Mouse (Mus musculus) forebrain, postnatal 0 days (tissue): ENCODE data around the gene Mre11a. TPM values are rescaled to one million over a fixed set of nuclear protein-coding genes. Genes with fewer than 3 reads are reported as not detected.

Source experiments
- ATAC-seq: fragments of 200-750 bp; cut with Nextera tagmentation; 2 replicates; pipeline ENCODE4 v1.8.0; 2017; ENCODE audit warnings: mild to moderate bottlenecking, moderate library complexity
- DNase-seq: peaks from one replicate; pipeline ENCODE4 v3.0.0-alpha.2; 2015
- H3K27ac ChIP-seq: fragments of 300-500 bp; sonication (generic); 2 replicates; pipeline ENCODE4 v1.5.1; 2014; ENCODE audit warnings: low read depth, mild to moderate bottlenecking, antibody characterized with exemption, low read length, moderate library complexity, mixed read lengths
- H3K27me3 ChIP-seq: fragments of 300-500 bp; sonication (generic); 2 replicates; pipeline ENCODE4 v1.6.1; 2014; ENCODE audit warnings: mild to moderate bottlenecking, low read length, mixed read lengths; ENCODE audit not compliant: insufficient read depth
- H3K36me3 ChIP-seq: fragments of 300-500 bp; sonication (generic); 2 replicates; pipeline ENCODE4 v1.6.1; 2014; ENCODE audit warnings: mild to moderate bottlenecking, moderate library complexity; ENCODE audit not compliant: insufficient read depth
- H3K4me1 ChIP-seq: fragments of 300-500 bp; sonication (generic); 2 replicates; pipeline ENCODE4 v1.6.1; 2014; ENCODE audit warnings: antibody characterized with exemption; ENCODE audit not compliant: insufficient read depth
- H3K4me2 ChIP-seq: fragments of 300-500 bp; sonication (generic); 2 replicates; pipeline ENCODE4 v1.6.1; 2014; ENCODE audit warnings: low read depth, mild to moderate bottlenecking, moderate library complexity
- H3K4me3 ChIP-seq: fragments of 300-500 bp; sonication (generic); 2 replicates; pipeline ENCODE4 v1.5.1; 2014; ENCODE audit warnings: low read depth, low read length, mixed read lengths
- H3K9ac ChIP-seq: fragments of 300-500 bp; sonication (generic); 2 replicates; pipeline ENCODE4 v1.6.1; 2014; ENCODE audit warnings: mild to moderate bottlenecking
- H3K9me3 ChIP-seq: fragments of 300-500 bp; sonication (generic); 2 replicates; pipeline ENCODE4 v1.6.1; 2016; ENCODE audit warnings: low read length
- CTCF ChIP-seq: sonication (generic); IDR thresholded peaks from 2 replicates; pipeline ENCODE4 v1.5.1; 2016; ENCODE audit warnings: antibody characterized with exemption, control low read depth, low read depth
- WGBS: fragments of 180-500 bp; shearing (Covaris S2); extraction: QIAGEN DNeasy Blood & Tissue Kit; methylation state at CpG from one replicate; pipeline ENCODE4 v1.1.7; 2014; 5-methylcytosine and 5-hydroxymethylcytosine counted together
- polyA plus RNA-seq: library from polyadenylated mRNA; unstranded; fragments of >200 nt; fragmentation: Nextera tagmentation; extraction: Ambion mirVana; gene quantifications from 2 replicates; pipeline ENCODE4 v1.2.1, GENCODE M21; 2015
- total RNA-seq: library from RNA; depleted of rRNA; stranded (reverse); fragments of >200 nt; gene quantifications from 2 replicates; pipeline ENCODE4 v1.2.3, GENCODE M21; 2014

The Mre11a gene
- total and polyA plus RNA-seq, 2 experiments from 2014 or later, result 8.9 to 11.8 TPM

DNA sequence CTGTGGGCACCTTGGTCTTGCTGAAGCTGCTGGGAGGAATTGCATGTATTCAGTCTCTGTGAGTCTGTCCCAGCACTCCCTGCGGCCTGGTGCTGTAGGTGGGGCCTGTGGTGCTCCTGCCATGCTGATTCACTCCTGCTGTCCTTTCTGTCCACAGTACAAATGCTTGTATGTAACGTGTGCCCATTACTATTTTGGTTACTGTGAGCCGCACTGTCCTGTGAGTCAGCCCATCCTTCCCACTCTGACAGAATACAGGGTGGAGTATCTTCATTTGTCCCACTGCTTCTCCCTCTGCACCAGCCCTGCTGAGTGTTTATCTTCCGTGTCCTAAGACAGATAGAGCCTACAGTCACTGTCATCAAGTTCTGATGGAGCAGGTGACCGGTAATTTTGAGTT lies 25.7 kb downstream of the Mre11a start:
- Histone ChIP-seq H3K4me1 (no peaks in the 10 kb centered on the region), H3K9ac (no peak overlapping the region), H3K27me3 (no peaks in the 10 kb centered on the region), H3K36me3 (peaks cover 36% of the 10 kb centered on the region), H3K4me3 (no peak overlapping the region), H3K4me2 (no peak overlapping the region), H3K27ac (no peak overlapping the region), H3K9me3 (no peaks in the 10 kb centered on the region)
- 97% methylated on average over 5 of the region's 5 CpGs for WGBS
- no peak for TF ChIP-seq CTCF
- ATAC-seq, result no peak
- no peak for DNase-seq

DNA sequence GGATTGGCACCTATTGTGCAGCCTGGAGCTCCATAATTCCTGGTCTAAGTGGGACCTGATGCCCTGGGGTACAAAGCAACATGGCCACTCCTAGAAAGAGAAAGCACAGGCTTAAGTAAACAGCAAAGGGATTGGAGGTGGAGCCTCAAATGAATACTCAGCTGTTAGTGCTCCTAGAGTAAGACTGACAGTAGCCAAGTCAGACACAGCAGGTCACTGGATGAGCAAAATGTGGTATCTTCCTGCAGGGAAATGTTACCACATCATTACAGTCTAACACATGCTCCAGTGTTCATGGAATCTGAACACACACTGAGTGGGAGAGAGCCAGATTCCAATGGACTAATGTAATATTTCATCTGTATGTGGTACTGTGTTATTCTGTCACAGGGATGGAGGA lies 36.9 kb downstream of the Mre11a start:
- no peak for TF ChIP-seq CTCF
- Histone ChIP-seq H3K27ac (no peak overlapping the region), H3K9ac (no peak overlapping the region), H3K9me3 (no peaks in the 10 kb centered on the region), H3K36me3 (peaks cover 31% of the 10 kb centered on the region), H3K4me2 (no peak overlapping the region), H3K4me3 (no peak overlapping the region), H3K4me1 (no peaks in the 10 kb centered on the region), H3K27me3 (no peaks in the 10 kb centered on the region)
- no peak for ATAC-seq
- DNase-seq, result no peak

DNA sequence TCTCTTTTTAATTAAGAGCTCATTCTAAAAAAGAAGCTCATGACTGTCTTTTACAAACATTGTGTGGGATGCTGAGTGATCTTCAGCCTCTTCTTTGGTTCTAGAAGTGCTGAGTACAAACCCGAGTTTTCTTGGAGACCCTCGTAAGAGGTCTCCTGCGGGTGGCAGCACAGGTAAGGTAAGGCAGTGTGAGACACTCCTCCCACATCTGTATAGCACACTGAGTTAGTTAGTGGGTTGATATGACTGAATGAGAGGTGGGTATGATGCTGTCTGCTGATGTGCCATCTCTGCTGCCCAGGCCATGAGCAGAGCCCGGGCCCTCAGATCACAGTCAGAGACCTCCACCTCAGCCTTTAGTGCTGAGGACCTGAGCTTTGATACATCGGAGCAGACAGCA lies 40.4 kb downstream of the Mre11a start:
- peak; percentile 69; the same call in 1 of the 2 replicates for ATAC-seq
- Histone ChIP-seq H3K4me2 (no peak overlapping the region), H3K27ac (no peak overlapping the region), H3K36me3 (peaks cover 13% of the 10 kb centered on the region), H3K4me1 (no peaks in the 10 kb centered on the region), H3K9me3 (no peaks in the 10 kb centered on the region), H3K9ac (no peak overlapping the region), H3K4me3 (no peak overlapping the region), H3K27me3 (no peaks in the 10 kb centered on the region)
- DNase-seq, result no peak
- WGBS, result 93% methylated on average over 5 of the region's 5 CpGs
- peak; percentile 27; the same call in 1 of the 2 replicates for TF ChIP-seq CTCF

DNA sequence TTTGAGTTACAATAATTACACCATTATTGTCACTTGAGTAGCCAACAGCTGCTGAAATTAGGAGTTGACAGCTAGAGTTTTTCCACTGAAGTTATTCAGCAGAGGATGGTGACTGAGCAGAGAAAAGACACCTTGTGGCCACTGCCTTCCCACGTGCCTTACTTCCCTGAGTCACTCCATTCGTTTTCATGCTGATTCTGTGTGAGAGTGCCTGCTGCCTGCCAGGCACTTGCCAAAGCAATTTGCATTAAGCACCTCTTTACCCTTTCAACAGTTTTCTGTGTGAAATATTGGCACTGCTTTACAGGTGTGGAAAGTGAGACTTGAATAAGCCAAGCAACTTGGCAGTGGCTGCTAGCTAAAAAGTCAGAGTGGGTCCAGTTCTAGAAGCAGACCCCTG lies 43.4 kb downstream of the Mre11a start:
- Histone ChIP-seq H3K4me2 (no peak overlapping the region), H3K9ac (no peak overlapping the region), H3K4me1 (no peaks in the 10 kb centered on the region), H3K27me3 (no peaks in the 10 kb centered on the region), H3K9me3 (no peaks in the 10 kb centered on the region), H3K4me3 (no peak overlapping the region), H3K27ac (no peak overlapping the region), H3K36me3 (peaks cover 20% of the 10 kb centered on the region)
- WGBS, result 37% methylated on average over 2 of the region's 2 CpGs
- DNase-seq, result no peak
- peak; percentile 27; the same call in 1 of the 2 replicates for ATAC-seq
- no peak for TF ChIP-seq CTCF

DNA sequence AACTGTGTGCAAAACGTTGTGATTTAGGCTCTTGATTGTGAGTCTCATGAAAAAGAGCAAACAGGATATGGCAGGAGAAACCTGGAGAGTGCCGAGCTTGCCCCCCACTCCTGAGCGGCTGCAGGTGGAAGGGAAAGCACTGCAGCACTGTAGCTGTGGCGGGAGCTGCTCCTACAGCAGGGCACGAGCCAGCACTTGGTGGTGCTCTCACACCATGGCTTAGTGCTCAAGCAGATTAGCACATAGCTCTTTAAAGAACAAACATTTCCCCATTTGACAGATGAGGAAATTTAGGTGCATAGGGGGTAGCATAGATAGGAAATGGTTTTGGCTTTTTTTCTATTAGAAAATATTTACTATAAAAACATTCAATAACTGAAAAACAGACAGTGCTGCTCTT lies 47.6 kb downstream of the Mre11a start:
- no peak overlapping the region for H3K4me3 ChIP-seq
- no peak for ATAC-seq
- H3K4me1 ChIP-seq, result no peaks in the 10 kb centered on the region
- H3K27ac ChIP-seq, result no peak overlapping the region
- no peaks in the 10 kb centered on the region for H3K9me3 ChIP-seq
- DNase-seq, result no peak
- WGBS, result 84% methylated on average over 5 of the region's 5 CpGs
- 0 out of 2 replicates have a peak, but pooled peaks have one; percentile 20 for TF ChIP-seq CTCF
- no peaks in the 10 kb centered on the region for H3K27me3 ChIP-seq
- H3K9ac ChIP-seq, result no peak overlapping the region
- H3K4me2 ChIP-seq, result no peak overlapping the region
- peaks cover 32% of the 10 kb centered on the region for H3K36me3 ChIP-seq

DNA sequence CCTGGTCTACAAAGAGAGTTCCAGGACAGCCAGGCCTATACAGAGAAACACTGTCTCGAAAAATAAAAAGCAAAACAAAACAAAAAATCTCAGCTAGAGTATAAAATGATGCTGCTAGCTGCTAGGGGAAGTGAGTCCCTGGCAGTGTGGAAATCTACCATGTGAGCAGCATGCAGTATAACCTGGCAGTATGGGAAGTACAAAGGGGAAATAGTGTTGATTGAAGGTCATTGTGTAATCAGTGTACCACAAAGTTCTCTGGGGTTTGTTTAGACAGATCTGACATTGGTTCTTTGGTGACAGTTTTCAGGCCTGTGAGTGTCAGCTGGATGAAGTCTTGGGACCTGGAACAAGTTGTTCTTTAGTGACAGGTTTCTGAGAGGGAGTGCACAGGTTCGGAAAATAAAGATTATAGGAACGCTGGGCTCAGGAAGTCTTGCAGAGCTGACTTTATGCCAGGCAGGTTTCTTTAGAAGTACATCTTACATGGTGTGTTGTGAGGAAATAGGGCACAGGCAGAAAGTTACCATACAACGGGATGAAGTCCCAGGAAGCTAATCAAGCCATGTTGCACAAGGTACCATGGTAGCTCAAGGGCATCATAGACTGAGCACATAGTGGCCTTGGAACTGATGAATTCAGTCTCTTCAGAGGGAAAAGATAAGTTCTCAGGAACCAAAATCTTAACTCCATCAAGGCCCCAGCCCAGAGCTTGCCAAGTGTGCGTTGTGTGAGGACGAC lies 51.1 kb downstream of the Mre11a start:
- Histone ChIP-seq H3K36me3 (peaks cover 25% of the 10 kb centered on the region), H3K4me1 (no peaks in the 10 kb centered on the region), H3K4me3 (no peak overlapping the region), H3K9ac (no peak overlapping the region), H3K4me2 (no peak overlapping the region), H3K9me3 (no peaks in the 10 kb centered on the region), H3K27me3 (no peaks in the 10 kb centered on the region), H3K27ac (no peak overlapping the region)
- ATAC-seq, result no peak
- 91% methylated on average over 6 of the region's 6 CpGs for WGBS
- DNase-seq, result no peak
- no peak for TF ChIP-seq CTCF

DNA sequence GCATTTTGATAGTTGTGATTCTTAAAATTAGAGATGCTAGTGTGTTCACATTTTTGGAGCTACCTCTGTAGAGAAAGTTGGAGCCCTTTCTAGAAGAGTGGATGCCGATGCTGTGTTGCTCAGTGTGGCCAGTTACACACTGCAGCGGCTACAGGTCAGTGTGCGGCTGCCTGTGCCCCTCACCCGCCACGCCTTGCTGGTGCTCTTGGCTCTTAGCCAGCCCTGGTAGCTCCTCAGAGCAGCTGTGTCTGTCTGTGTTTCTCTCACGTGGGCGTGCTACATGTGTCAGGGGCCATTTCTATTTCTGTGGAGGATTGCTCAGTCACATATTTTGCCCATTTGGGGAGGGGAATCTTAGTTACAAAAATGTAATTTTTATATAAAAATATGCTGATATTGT lies 55.1 kb downstream of the Mre11a start:
- Histone ChIP-seq H3K27ac (no peak overlapping the region), H3K36me3 (0 out of 2 replicates have a peak, but pooled peaks cover 6% of the 10 kb centered on the region), H3K9me3 (no peaks in the 10 kb centered on the region), H3K4me2 (no peak overlapping the region), H3K9ac (no peak overlapping the region), H3K4me1 (no peaks in the 10 kb centered on the region), H3K4me3 (no peak overlapping the region), H3K27me3 (no peaks in the 10 kb centered on the region)
- 32% methylated on average over 7 of the region's 7 CpGs for WGBS
- ATAC-seq (no peak; the same call in 1 of the 2 replicates), DNase-seq (no peak)
- TF ChIP-seq CTCF, result no peak
